Mouse (Mus musculus) MEL (cell line): ENCODE measurements around the gene Negr1.

Experiments used
- EP300 ChIP-seq, 2 experiments: IDR thresholded peaks; 2 replicates each; pipeline ENCODE4 v1.6.1; 2011; ENCODE audit warnings: improper control_type of control experiment in 2 of 2, low read length in 2 of 2, low read depth in 1 of 2, mild to moderate bottlenecking in 1 of 2
- KAT2A ChIP-seq: conservative IDR thresholded peaks from 2 replicates; pipeline ENCODE4 v1.6.1; 2012; ENCODE audit warnings: low read depth, low read length, improper control_type of control experiment, inconsistent platforms
- MAX ChIP-seq: IDR thresholded peaks from 2 replicates; pipeline ENCODE4 v1.6.1; 2011; ENCODE audit warnings: low read length, improper control_type of control experiment
- MAZ ChIP-seq: IDR thresholded peaks from 2 replicates; pipeline ENCODE4 v1.6.1; 2012; ENCODE audit warnings: low read depth, mild to moderate bottlenecking, inconsistent platforms, low read length, improper control_type of control experiment
- POLR2AphosphoS5 ChIP-seq: IDR thresholded peaks from 2 replicates; pipeline ENCODE4 v1.6.1; 2012; ENCODE audit warnings: low read depth, borderline replicate concordance, mild to moderate bottlenecking, inconsistent platforms, low read length, moderate library complexity, mixed read lengths
- RAD21 ChIP-seq: IDR thresholded peaks from 2 replicates; pipeline ENCODE4 v1.6.1; 2011; ENCODE audit warnings: mild to moderate bottlenecking, low read depth, low read length, improper control_type of control experiment
- SMC3 ChIP-seq: IDR thresholded peaks from 2 replicates; pipeline ENCODE4 v1.6.1; 2011; ENCODE audit warnings: low read depth, low read length, improper control_type of control experiment

GRCm38 (mm10) chr3:157279717-157280116, 718.1 kb downstream of the Negr1 start:
- TF ChIP-seq EP300 (IDR thresholded peaks at IDR 0.05; ENCODE audit: low read depth in 1 of 2, low read length in 2 of 2): no peak
- TF ChIP-seq KAT2A: no peak
- TF ChIP-seq MAX: no peak
- TF ChIP-seq MAZ: no peak
- no peak for TF ChIP-seq POLR2AphosphoS5
- no peak for TF ChIP-seq SMC3
- TF ChIP-seq RAD21: no peak
